Mouse (Mus musculus) ES-E14 (cell line): Measurements from ENCODE around the gene Olfr286.

ENCODE experiments used
- CHD2 ChIP-seq: IDR thresholded peaks from 2 replicates; pipeline ENCODE4 v1.6.1; 2014; ENCODE audit warnings: mild to moderate bottlenecking, low read depth, low read length, inconsistent platforms
- HCFC1 ChIP-seq: IDR thresholded peaks from 2 replicates; pipeline ENCODE4 v1.6.1; 2012; ENCODE audit warnings: low read length, inconsistent platforms, borderline replicate concordance; ENCODE audit not compliant: insufficient read depth
- MAFK ChIP-seq: IDR thresholded peaks from 2 replicates; pipeline ENCODE4 v1.6.1; 2014; ENCODE audit warnings: mild to moderate bottlenecking, low read depth, low read length, inconsistent platforms; ENCODE audit not compliant: insufficient read depth

DNA sequence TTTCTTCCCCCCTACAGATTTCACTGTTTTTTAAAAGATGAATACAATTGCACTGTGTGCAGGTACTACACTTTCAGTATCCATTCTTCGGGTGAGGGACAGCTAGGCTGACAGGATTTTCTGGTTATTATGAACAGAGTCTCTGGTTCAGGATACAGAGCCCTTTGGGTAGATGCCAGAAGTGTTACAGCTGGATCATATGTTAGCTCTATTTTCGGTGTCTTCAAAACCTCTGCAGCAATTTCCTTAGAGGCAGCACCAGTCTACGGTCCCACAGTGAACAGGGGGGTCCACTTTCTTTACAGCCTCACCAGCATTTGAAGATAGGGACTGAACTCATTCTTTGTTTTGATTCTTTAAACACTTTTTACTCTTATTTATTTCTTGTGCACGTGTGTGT, 49.8 kb downstream of the Olfr286 start:
- no peak for TF ChIP-seq CHD2
- TF ChIP-seq HCFC1 = no peak
- TF ChIP-seq MAFK = no peak
